Mouse (Mus musculus): ENCODE measurements at regions not wholly inside any gene's neighbourhood (a gene's known extent, or its start where the extent isn't known, plus 50 kb on each side); places are given as distances from the start of the nearest gene placed in this dataset.

DNA sequence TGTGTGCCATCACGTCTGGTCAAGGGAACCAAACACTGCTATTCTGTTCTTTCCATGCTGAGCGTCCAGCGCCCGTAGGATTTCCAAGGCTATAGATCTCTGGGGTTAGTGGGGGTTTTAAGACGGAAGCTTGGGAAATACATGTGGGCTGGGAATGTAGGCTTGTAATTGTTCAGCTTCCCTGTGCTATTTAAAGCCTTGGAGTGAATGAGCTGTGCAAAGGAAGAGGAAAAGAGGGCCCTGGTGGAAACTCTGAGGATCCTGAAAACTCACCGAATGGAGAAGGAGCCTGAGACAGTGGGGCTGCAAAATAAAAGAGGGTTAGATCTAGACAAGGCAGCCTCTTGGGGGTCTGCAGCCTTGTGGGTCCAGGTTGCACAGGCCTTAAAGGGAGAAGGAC is 1124.2 kb upstream of the Gulo start:
- in situ Hi-C loops (cut with MboI; ENCODE audit: low sequenced_read_pairs in 2 of 2, unreplicated experiment in 2 of 2): no loop called here
- Histone ChIP-seq H3K4me1 (ENCODE audit: control insufficient read depth in 2 of 2, insufficient read depth in 2 of 2, low read length in 2 of 2, poor library complexity in 1 of 2) (0 out of 4 replicates have a peak, but pooled peaks cover 0 to 2% of the 10 kb centered on the region in 2 experiments), H3K27ac (ENCODE audit: insufficient read depth, low read depth, low read length, poor library complexity, severe bottlenecking) (no peak overlapping the region), H3K4me3 (ENCODE audit: insufficient read depth in 1 of 2, low read depth in 1 of 2, low read length in 2 of 2, poor library complexity in 1 of 2, severe bottlenecking in 1 of 2) (no peak overlapping the region), H3K36me3 (ENCODE audit: control insufficient read depth, insufficient read depth, low read length, poor library complexity, severe bottlenecking) (no peaks in the 10 kb centered on the region), H3K9ac (ENCODE audit: insufficient read depth, low read depth, low read length, poor library complexity, severe bottlenecking) (no peak overlapping the region), H3K9me3 (ENCODE audit: control insufficient read depth, insufficient read depth, low read depth, low read length) (no peaks in the 10 kb centered on the region)
- no peak for DNase-seq (ENCODE audit: low read depth, low spot score)
- TF ChIP-seq HCFC1 (IDR thresholded peaks at IDR 0.05; ENCODE audit: borderline replicate concordance, insufficient read depth, low read length): no peak
- no peak for TF ChIP-seq CHD2 (IDR thresholded peaks at IDR 0.05; ENCODE audit: low read depth, low read length)
- TF ChIP-seq ZC3H11A (IDR thresholded peaks at IDR 0.05; ENCODE audit: borderline replicate concordance, low read depth, low read length): no peak
- no peak for TF ChIP-seq ZNF384 (IDR thresholded peaks at IDR 0.05; ENCODE audit: low read depth, low read length)
- TF ChIP-seq MAFK (IDR thresholded peaks at IDR 0.05; ENCODE audit: insufficient read depth, low read depth, low read length): no peak

GRCm38 (mm10) chr14:67127118-67127517 is 1118.1 kb upstream of the Gulo start:
- H3K9ac ChIP-seq (ENCODE audit: insufficient read depth, low read depth, low read length, poor library complexity, severe bottlenecking): no peak overlapping the region
- H3K4me3 ChIP-seq (ENCODE audit: insufficient read depth in 1 of 2, low read depth in 1 of 2, low read length in 2 of 2, poor library complexity in 1 of 2, severe bottlenecking in 1 of 2): no peak overlapping the region
- TF ChIP-seq MAFK (IDR thresholded peaks at IDR 0.05; ENCODE audit: insufficient read depth, low read depth, low read length) (no peak), HCFC1 (IDR thresholded peaks at IDR 0.05; ENCODE audit: borderline replicate concordance, insufficient read depth, low read length) (no peak), ZNF384 (IDR thresholded peaks at IDR 0.05; ENCODE audit: low read depth, low read length) (no peak), ZC3H11A (IDR thresholded peaks at IDR 0.05; ENCODE audit: borderline replicate concordance, low read depth, low read length) (no peak), CHD2 (IDR thresholded peaks at IDR 0.05; ENCODE audit: low read depth, low read length) (no peak)
- H3K36me3 ChIP-seq (ENCODE audit: control insufficient read depth, insufficient read depth, low read length, poor library complexity, severe bottlenecking): no peaks in the 10 kb centered on the region
- no peak overlapping the region for H3K27ac ChIP-seq (ENCODE audit: insufficient read depth, low read depth, low read length, poor library complexity, severe bottlenecking)
- H3K4me1 ChIP-seq (ENCODE audit: control insufficient read depth in 2 of 2, insufficient read depth in 2 of 2, low read length in 2 of 2, poor library complexity in 1 of 2): no peaks in the 10 kb centered on the region
- no peaks in the 10 kb centered on the region for H3K9me3 ChIP-seq (ENCODE audit: control insufficient read depth, insufficient read depth, low read depth, low read length)
- no peak for DNase-seq (ENCODE audit: low read depth, low spot score)
- in situ Hi-C loops (cut with MboI; ENCODE audit: low sequenced_read_pairs in 2 of 2, unreplicated experiment in 2 of 2): no loop called here

DNA sequence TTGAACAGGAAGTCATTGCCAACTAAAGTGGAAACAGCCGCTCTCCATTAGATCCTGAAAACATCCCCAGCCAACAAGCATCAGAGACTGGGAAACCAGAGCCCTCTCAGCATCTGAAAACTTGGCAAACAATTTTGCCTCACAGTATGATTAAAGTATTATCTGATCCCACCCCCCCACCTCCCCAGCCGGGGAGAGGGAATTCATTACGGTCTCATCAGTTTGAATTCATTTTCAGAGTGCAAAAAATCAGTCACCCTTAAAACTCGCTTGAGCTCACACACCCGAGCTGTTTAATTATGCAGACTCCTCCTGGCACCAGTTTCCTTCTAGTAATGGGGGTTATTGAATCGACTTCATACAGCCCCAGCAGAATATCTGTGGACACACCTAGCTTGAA is 1117.2 kb upstream of the Gulo start:
- Histone ChIP-seq H3K27ac (ENCODE audit: insufficient read depth, low read depth, low read length, poor library complexity, severe bottlenecking) (no peak overlapping the region), H3K9ac (ENCODE audit: insufficient read depth, low read depth, low read length, poor library complexity, severe bottlenecking) (no peak overlapping the region), H3K4me3 (ENCODE audit: insufficient read depth in 1 of 2, low read depth in 1 of 2, low read length in 2 of 2, poor library complexity in 1 of 2, severe bottlenecking in 1 of 2) (no peak overlapping the region), H3K9me3 (ENCODE audit: control insufficient read depth, insufficient read depth, low read depth, low read length) (no peaks in the 10 kb centered on the region), H3K4me1 (ENCODE audit: control insufficient read depth in 2 of 2, insufficient read depth in 2 of 2, low read length in 2 of 2, poor library complexity in 1 of 2) (no peaks in the 10 kb centered on the region), H3K36me3 (ENCODE audit: control insufficient read depth, insufficient read depth, low read length, poor library complexity, severe bottlenecking) (no peaks in the 10 kb centered on the region)
- DNase-seq (ENCODE audit: low read depth, low spot score): no peak
- TF ChIP-seq ZC3H11A (IDR thresholded peaks at IDR 0.05; ENCODE audit: borderline replicate concordance, low read depth, low read length) (no peak), MAFK (IDR thresholded peaks at IDR 0.05; ENCODE audit: insufficient read depth, low read depth, low read length) (no peak), CHD2 (IDR thresholded peaks at IDR 0.05; ENCODE audit: low read depth, low read length) (no peak), ZNF384 (IDR thresholded peaks at IDR 0.05; ENCODE audit: low read depth, low read length) (no peak), HCFC1 (IDR thresholded peaks at IDR 0.05; ENCODE audit: borderline replicate concordance, insufficient read depth, low read length) (no peak)
- in situ Hi-C loops (cut with MboI; ENCODE audit: low sequenced_read_pairs in 2 of 2, unreplicated experiment in 2 of 2): no loop called here

DNA sequence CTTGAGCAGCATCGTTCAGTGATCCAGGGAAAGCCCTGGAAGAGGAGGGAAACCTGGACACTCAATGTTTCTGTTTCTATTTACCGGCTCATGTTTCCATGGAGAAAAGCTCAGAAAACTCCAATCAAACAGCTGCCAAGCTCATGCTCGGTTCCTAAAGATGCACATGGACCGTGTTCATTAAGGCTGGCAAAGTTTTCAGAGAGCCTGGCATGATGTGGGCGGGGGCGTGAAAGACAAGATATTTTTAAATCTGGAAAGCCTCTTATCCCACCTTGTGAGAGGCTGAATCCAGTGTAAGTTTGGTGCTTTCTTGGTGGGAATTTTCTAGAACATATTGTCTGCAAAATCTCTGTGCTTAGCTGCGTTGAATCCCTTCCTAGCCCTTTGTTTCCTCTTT is 1114.3 kb upstream of the Gulo start:
- Histone ChIP-seq H3K36me3 (ENCODE audit: control insufficient read depth, insufficient read depth, low read length, poor library complexity, severe bottlenecking) (no peaks in the 10 kb centered on the region), H3K4me1 (ENCODE audit: control insufficient read depth in 2 of 2, insufficient read depth in 2 of 2, low read length in 2 of 2, poor library complexity in 1 of 2) (no peaks in the 10 kb centered on the region), H3K4me3 (ENCODE audit: insufficient read depth in 1 of 2, low read depth in 1 of 2, low read length in 2 of 2, poor library complexity in 1 of 2, severe bottlenecking in 1 of 2) (no peak overlapping the region), H3K27ac (ENCODE audit: insufficient read depth, low read depth, low read length, poor library complexity, severe bottlenecking) (no peak overlapping the region), H3K9ac (ENCODE audit: insufficient read depth, low read depth, low read length, poor library complexity, severe bottlenecking) (no peak overlapping the region), H3K9me3 (ENCODE audit: control insufficient read depth, insufficient read depth, low read depth, low read length) (no peaks in the 10 kb centered on the region)
- no peak for TF ChIP-seq CHD2 (IDR thresholded peaks at IDR 0.05; ENCODE audit: low read depth, low read length)
- no peak for TF ChIP-seq ZNF384 (IDR thresholded peaks at IDR 0.05; ENCODE audit: low read depth, low read length)
- no peak for TF ChIP-seq MAFK (IDR thresholded peaks at IDR 0.05; ENCODE audit: insufficient read depth, low read depth, low read length)
- no peak for TF ChIP-seq HCFC1 (IDR thresholded peaks at IDR 0.05; ENCODE audit: borderline replicate concordance, insufficient read depth, low read length)
- TF ChIP-seq ZC3H11A (IDR thresholded peaks at IDR 0.05; ENCODE audit: borderline replicate concordance, low read depth, low read length): no peak
- in situ Hi-C loops (cut with MboI; ENCODE audit: low sequenced_read_pairs in 2 of 2, unreplicated experiment in 2 of 2): no loop called here
- no peak for DNase-seq (ENCODE audit: low read depth, low spot score)
